Mouse (Mus musculus): ENCODE measurements around the gene Qrfp. TPM values are rescaled to one million over a fixed set of nuclear protein-coding genes. Genes with fewer than 3 reads are reported as not detected.

The Qrfp gene
- polyA plus RNA-seq, 1 experiment from 2014 or later = 0.07 TPM

DNA sequence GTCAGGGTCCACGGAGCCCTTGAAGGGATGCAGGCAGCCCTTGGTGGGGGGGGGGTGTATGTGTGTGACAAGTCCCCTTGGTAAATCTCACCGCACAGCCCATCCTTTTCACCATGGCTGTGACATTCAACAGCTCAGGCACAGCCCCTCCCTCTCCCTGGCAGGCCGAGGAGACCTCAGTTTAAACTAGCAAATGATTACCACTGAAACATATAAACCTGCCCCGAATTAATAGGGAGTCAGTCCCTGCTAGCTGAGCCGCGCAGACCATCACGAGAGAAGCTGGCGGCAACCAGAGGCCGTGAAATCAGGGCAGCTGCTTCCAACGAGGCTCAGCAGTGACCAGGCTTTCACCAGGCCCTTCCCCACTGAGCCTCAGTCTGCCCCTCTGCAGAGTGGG lies 25.7 kb upstream of the Qrfp start:
- Histone ChIP-seq H3K9ac (replicated peaks) (no peak overlapping the region), H3K36me3 (replicated peaks; ENCODE audit: insufficient read depth, low read length) (no peaks in the 10 kb centered on the region), H3K27me3 (ENCODE audit: insufficient read depth, low read length) (peaks cover 7% of the 10 kb centered on the region; the same call in 1 of the 2 replicates), H3K9me3 (ENCODE audit: low read length) (no peaks in the 10 kb centered on the region), H3K4me2 (ENCODE audit: low read depth, low read length) (no peak overlapping the region), H3K27ac (ENCODE audit: low read depth) (no peak overlapping the region), H3K4me3 (ENCODE audit: low read depth, low read length) (no peak overlapping the region), H3K4me1 (ENCODE audit: insufficient read depth) (no peaks in the 10 kb centered on the region)
- DNase-seq = no peak
- no peak for TF ChIP-seq EP300 (IDR thresholded peaks at IDR 0.05; ENCODE audit: low read depth)
- no peak for TF ChIP-seq CTCF (IDR thresholded peaks at IDR 0.05; ENCODE audit: low read depth)
- 76% methylated on average over 10 of the region's 10 CpGs for WGBS (ENCODE audit: insufficient replicate concordance)
- ATAC-seq = no peak

DNA sequence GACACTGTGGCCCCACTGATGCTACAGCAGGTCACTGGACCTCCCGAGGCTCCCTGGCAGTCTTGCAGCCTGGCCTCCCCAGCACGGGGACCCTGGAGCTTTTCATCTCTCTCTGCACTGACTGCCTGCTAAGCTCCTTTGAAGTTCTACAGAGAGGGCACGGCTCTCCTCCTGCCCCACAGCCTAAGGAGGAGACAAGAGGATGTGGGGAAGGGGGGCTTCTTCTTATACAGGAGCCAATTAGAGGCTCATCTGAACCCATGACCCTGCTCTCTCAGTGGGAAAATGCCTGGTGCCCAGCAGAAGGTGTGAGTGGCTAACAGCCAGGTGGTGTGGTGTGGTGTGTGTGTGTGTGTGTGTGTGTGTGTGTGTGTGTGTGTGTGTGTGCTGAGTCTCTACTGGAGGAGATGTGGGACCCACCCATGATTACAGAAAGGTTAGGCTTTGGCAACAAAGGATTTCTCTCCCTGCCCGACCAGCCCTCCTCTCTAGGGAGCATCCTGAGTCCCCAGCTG lies 18.0 kb upstream of the Qrfp start:
- no peak overlapping the region for H3K4me3 ChIP-seq (ENCODE audit: low read depth, low read length)
- no peak for ATAC-seq
- H3K36me3 ChIP-seq (replicated peaks; ENCODE audit: insufficient read depth, low read length) = no peaks in the 10 kb centered on the region
- no peak overlapping the region for H3K4me2 ChIP-seq (ENCODE audit: low read depth, low read length)
- peaks cover 9% of the 10 kb centered on the region for H3K4me1 ChIP-seq (ENCODE audit: insufficient read depth)
- H3K27me3 ChIP-seq (ENCODE audit: insufficient read depth, low read length) = peaks cover 2% of the 10 kb centered on the region; the same call in 1 of the 2 replicates
- H3K9ac ChIP-seq (replicated peaks) = no peak overlapping the region
- no peaks in the 10 kb centered on the region for H3K9me3 ChIP-seq (ENCODE audit: low read length)
- 37% methylated on average over 4 of the region's 4 CpGs for WGBS (ENCODE audit: insufficient replicate concordance)
- no peak for TF ChIP-seq CTCF (IDR thresholded peaks at IDR 0.05; ENCODE audit: low read depth)
- no peak for TF ChIP-seq EP300 (IDR thresholded peaks at IDR 0.05; ENCODE audit: low read depth)
- DNase-seq = no peak
- no peak overlapping the region for H3K27ac ChIP-seq (ENCODE audit: low read depth)

DNA sequence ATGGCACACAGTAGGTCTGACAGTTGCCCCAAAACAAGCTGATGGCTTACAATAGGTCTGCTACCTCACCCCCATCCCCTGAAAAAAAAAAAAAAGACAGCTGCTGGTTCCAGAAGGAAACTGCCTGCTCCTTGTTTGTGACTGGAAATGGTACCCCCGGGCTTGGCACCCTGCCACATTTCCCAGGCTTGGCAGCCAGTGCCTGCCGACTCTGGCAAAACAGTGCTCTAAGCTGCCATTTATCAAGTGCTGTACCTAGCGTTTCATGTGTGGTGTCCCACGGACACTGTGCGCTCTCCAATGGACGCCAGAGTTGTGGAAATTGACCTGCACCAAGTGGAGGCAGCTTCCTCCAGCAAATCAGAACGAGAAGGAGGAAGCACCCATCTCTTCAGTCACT lies 17.5 kb upstream of the Qrfp start:
- Histone ChIP-seq H3K27me3 (ENCODE audit: insufficient read depth, low read length) (peaks cover 6% of the 10 kb centered on the region; the same call in 1 of the 2 replicates), H3K9me3 (ENCODE audit: low read length) (no peaks in the 10 kb centered on the region), H3K4me2 (ENCODE audit: low read depth, low read length) (no peak overlapping the region), H3K27ac (ENCODE audit: low read depth) (no peak overlapping the region), H3K9ac (replicated peaks) (no peak overlapping the region), H3K4me3 (ENCODE audit: low read depth, low read length) (no peak overlapping the region), H3K4me1 (ENCODE audit: insufficient read depth) (peaks cover 9% of the 10 kb centered on the region), H3K36me3 (replicated peaks; ENCODE audit: insufficient read depth, low read length) (no peaks in the 10 kb centered on the region)
- no peak for DNase-seq
- TF ChIP-seq EP300 (IDR thresholded peaks at IDR 0.05; ENCODE audit: low read depth) = no peak
- no peak for ATAC-seq
- 53% methylated on average over 7 of the region's 7 CpGs for WGBS (ENCODE audit: insufficient replicate concordance)

DNA sequence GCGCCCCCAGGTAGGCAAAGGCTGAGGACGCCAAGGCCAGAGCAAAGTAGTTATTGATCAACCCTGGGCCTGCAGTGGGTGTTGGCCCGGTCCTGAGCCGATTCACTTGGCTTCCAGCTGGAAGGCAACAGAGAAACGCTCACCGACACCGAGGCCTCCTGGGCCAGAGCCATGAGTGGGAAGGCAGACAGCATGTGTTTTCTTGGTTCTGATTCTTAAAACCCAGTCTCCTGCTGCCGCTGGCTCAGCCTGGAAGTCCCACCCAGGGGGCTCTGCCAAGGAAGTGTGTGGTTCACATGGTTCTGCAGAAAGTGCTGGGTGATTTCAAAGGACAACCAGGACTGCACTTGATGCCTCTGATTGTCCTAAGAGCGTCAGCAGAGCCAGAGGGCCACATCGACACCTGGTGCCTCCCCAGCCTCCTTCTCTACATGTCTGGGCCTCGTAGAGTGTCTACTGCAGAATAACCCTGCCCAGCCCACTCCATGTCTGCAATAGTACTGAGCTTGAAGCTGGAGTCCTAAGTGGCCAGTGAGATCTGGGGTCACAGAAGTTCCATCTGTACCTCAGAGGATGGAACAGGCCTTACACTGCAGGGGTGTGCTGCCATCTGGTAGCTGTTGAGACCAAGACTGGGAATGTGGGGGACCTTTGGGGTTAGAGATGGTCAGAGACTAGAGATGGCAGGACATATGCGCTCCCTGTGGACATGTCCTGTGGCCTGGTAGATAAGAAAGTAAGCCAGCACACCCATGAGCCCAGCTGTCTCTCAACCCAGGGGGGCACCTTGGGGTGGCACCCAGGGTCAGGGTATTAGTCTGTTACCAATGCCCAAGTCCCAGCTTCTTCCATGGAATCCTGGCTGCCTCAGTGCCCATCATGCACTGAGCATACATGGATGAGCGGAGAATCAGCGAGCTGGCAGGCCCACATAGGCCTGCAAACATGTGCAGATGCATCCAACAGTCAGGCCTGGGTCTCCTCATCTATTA lies 16.0 kb upstream of the Qrfp start:
- Histone ChIP-seq H3K27me3 (ENCODE audit: insufficient read depth, low read length) (peaks cover 14% of the 10 kb centered on the region), H3K4me3 (ENCODE audit: low read depth, low read length) (no peak overlapping the region)
- WGBS (ENCODE audit: insufficient replicate concordance) = 66% methylated on average over 14 of the region's 14 CpGs

DNA sequence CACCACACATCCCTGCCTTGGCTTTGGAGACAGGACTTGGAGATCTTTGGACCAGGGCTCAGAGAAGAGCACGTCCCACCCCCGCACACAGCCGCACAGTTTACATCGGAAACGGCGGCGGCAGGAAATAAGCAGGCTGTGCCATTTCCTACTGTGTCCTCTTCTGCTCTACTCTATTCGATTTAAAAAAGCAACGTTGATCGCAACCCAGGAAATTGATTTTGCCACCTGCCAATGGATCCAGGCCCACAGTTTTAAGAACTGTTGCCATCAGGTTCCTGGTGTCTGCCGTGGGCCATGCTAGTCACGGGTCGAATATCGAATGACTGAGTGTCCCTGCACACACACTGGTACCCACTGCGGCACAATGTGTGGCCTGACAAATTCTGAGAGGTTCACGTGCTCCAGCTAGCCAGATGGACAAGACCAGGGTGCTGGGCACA lies 15.1 kb upstream of the Qrfp start:
- no peak overlapping the region for H3K4me2 ChIP-seq (ENCODE audit: low read depth, low read length)
- H3K27ac ChIP-seq (ENCODE audit: low read depth) = no peak overlapping the region
- no peaks in the 10 kb centered on the region for H3K9me3 ChIP-seq (ENCODE audit: low read length)
- WGBS (ENCODE audit: insufficient replicate concordance) = 27% methylated on average over 16 of the region's 16 CpGs
- no peak overlapping the region for H3K4me3 ChIP-seq (ENCODE audit: low read depth, low read length)
- H3K9ac ChIP-seq (replicated peaks) = no peak overlapping the region
- H3K27me3 ChIP-seq (ENCODE audit: insufficient read depth, low read length) = peaks cover 14% of the 10 kb centered on the region
- no peak for ATAC-seq
- DNase-seq = no peak
- no peaks in the 10 kb centered on the region for H3K36me3 ChIP-seq (replicated peaks; ENCODE audit: insufficient read depth, low read length)
- TF ChIP-seq EP300 (IDR thresholded peaks at IDR 0.05; ENCODE audit: low read depth) (no peak), CTCF (IDR thresholded peaks at IDR 0.05; ENCODE audit: low read depth) (no peak)
- peaks cover 9% of the 10 kb centered on the region for H3K4me1 ChIP-seq (ENCODE audit: insufficient read depth)

More for the DNA sequence above, 16.0 kb upstream of the Qrfp start:
- H3K27ac ChIP-seq (ENCODE audit: low read depth) = no peak overlapping the region
- peaks cover 9% of the 10 kb centered on the region for H3K4me1 ChIP-seq (ENCODE audit: insufficient read depth)
- no peak overlapping the region for H3K4me2 ChIP-seq (ENCODE audit: low read depth, low read length)
- ATAC-seq (no peak), DNase-seq (no peak)
- TF ChIP-seq EP300 (IDR thresholded peaks at IDR 0.05; ENCODE audit: low read depth) = no peak
- no peak for TF ChIP-seq CTCF (IDR thresholded peaks at IDR 0.05; ENCODE audit: low read depth)
- H3K36me3 ChIP-seq (replicated peaks; ENCODE audit: insufficient read depth, low read length) = no peaks in the 10 kb centered on the region
- no peaks in the 10 kb centered on the region for H3K9me3 ChIP-seq (ENCODE audit: low read length)
- H3K9ac ChIP-seq (replicated peaks) = no peak overlapping the region

DNA sequence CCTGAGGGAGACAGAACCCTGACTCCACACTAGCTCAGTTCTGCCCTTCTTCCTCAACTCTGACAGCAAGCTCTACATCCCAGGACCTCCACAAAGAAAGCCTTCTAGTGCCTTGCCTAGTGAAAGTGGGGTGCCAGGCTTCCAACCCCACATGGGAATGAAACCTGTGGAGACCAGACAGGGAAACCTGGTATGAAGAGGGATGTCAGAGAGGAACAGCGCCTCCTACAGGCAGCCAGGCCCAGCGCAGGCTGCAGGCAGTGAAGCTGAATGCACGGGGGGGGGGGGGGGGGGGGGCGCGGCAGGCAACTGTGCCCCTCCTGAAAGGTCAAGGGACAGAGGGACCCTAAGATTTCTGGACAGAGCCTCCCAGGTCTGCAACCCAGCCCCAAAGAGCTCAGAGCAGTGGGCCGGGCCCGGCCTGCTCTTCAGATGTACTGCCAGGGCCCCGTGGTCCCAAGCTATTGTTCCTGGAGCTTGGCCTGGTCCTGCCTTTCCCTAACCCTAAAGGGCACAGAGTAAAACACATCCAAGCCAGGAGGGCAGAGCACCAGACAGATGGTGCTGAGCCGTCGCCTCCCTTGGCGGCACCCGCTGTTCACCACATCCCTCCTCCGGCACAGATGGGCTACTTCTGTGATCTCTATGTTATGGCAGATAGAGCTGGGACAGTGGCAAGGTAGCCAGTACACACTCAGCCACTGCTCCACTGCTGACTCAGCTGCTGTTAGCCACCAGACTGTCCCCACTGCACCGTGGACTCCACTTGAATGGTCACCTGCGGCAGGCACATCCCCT lies 13.8 kb upstream of the Qrfp start:
- peaks cover 14% of the 10 kb centered on the region for H3K27me3 ChIP-seq (ENCODE audit: insufficient read depth, low read length)
- no peaks in the 10 kb centered on the region for H3K9me3 ChIP-seq (ENCODE audit: low read length)
- no peak overlapping the region for H3K9ac ChIP-seq (replicated peaks)
- no peak for ATAC-seq
- H3K36me3 ChIP-seq (replicated peaks; ENCODE audit: insufficient read depth, low read length) = no peaks in the 10 kb centered on the region
- peaks cover 9% of the 10 kb centered on the region for H3K4me1 ChIP-seq (ENCODE audit: insufficient read depth)
- DNase-seq = peak; percentile 58
- no peak for TF ChIP-seq EP300 (IDR thresholded peaks at IDR 0.05; ENCODE audit: low read depth)
- peak; percentile 62 for TF ChIP-seq CTCF (IDR thresholded peaks at IDR 0.05; ENCODE audit: low read depth)
- no peak overlapping the region for H3K4me3 ChIP-seq (ENCODE audit: low read depth, low read length)
- no peak overlapping the region for H3K4me2 ChIP-seq (ENCODE audit: low read depth, low read length)
- no peak overlapping the region for H3K27ac ChIP-seq (ENCODE audit: low read depth)
- WGBS (ENCODE audit: insufficient replicate concordance) = 73% methylated on average over 12 of the region's 15 CpGs

Measured in liver, postnatal 0 days (tissue).